Mouse (Mus musculus) C3H10T1/2 (cell line): ENCODE data around the gene Gm17542. TPM values are rescaled to one million over a fixed set of nuclear protein-coding genes. Genes with fewer than 3 reads are reported as not detected.

Experiments used
- polyA plus RNA-seq, 2 experiments: library from polyadenylated mRNA; unstranded; fragments of >200 nt; fragmentation: generic; extraction: Trizol; gene quantifications; one replicate each; pipeline ENCODE4 v1.2.1; 2012; ENCODE audit warnings: missing spikeins in 2 of 2

Gm17542 gene
- not detected for polyA plus RNA-seq

GRCm38 (mm10) chr10:58718110-58718509, at the start of gene Gm17542:
Gm17542 (minus strand) TSS chr10:58718210.

GRCm38 (mm10) chr10:58675533-58675932, 42.5 kb downstream of the Gm17542 start, which contains the start of gene Edar:
Edar (minus strand) TSS chr10:58675654.

Other genes starting within 250 kb of the Gm17542 start
- gene Ccdc138, start 220.3 kb downstream of the Gm17542 start, polyA plus RNA-seq, result under 1 TPM; 0.33 to 0.87 TPM
- gene Edar, start 42.6 kb downstream of the Gm17542 start, polyA plus RNA-seq, result under 1 TPM in 1 of 2 experiments, not detected in 1; 0.09 TPM
- gene Sh3rf3, start 95.1 kb upstream of the Gm17542 start, polyA plus RNA-seq, result 1 to 10 TPM in 1 of 2 experiments, under 1 TPM in 1; 0.34 to 7.5 TPM